Mouse (Mus musculus) liver, postnatal 0 days (tissue): ENCODE data around the gene Bbs9.

Experiments
- CTCF ChIP-seq: sonication (generic); IDR thresholded peaks from 2 replicates; pipeline ENCODE4 v1.5.1; 2016; ENCODE audit warnings: antibody characterized with exemption, low read depth
- EP300 ChIP-seq: IDR thresholded peaks from 2 replicates; pipeline ENCODE4 v1.6.1; 2016; ENCODE audit warnings: antibody characterized with exemption, low read depth, mild to moderate bottlenecking

- no peak for TF ChIP-seq CTCF
- TF ChIP-seq EP300 = no peak
Observed at GRCm38 (mm10) chr9:22870661-22871060, 395.1 kb downstream of the Bbs9 start.
